Mouse (Mus musculus) kidney, postnatal 0 days (tissue): Measurements from ENCODE around the gene Gm20388. TPM values are rescaled to one million over a fixed set of nuclear protein-coding genes. Genes with fewer than 3 reads are reported as not detected.

Source experiments
- ATAC-seq: fragments of 200-750 bp; cut with Nextera tagmentation; replicated peaks from 2 replicates; pipeline ENCODE4 v1.8.0; 2017; ENCODE audit warnings: low read depth, moderate number of reproducible peaks, moderate TSS enrichment, moderate library complexity; ENCODE audit not compliant: low FRiP score
- DNase-seq: peaks from one replicate; pipeline ENCODE4 v3.0.0-alpha.2; 2016; ENCODE audit warnings: low spot score
- H3K27ac ChIP-seq: fragments of 300-500 bp; sonication (generic); 2 replicates; pipeline ENCODE4 v1.5.1; 2014; ENCODE audit warnings: mild to moderate bottlenecking
- H3K27me3 ChIP-seq: fragments of 300-500 bp; sonication (generic); 2 replicates; pipeline ENCODE4 v1.6.1; 2014; ENCODE audit warnings: low read length, mixed read lengths; ENCODE audit not compliant: insufficient read depth
- H3K36me3 ChIP-seq: fragments of 300-500 bp; sonication (generic); 2 replicates; pipeline ENCODE4 v1.6.1; 2014; ENCODE audit warnings: low read length, mixed read lengths; ENCODE audit not compliant: insufficient read depth
- H3K4me1 ChIP-seq: fragments of 300-500 bp; sonication (generic); replicated peaks from 2 replicates; pipeline ENCODE4 v1.6.1; 2014; ENCODE audit warnings: antibody characterized with exemption, low read length, mixed read lengths; ENCODE audit not compliant: insufficient read depth
- H3K4me2 ChIP-seq: fragments of 300-500 bp; sonication (generic); 2 replicates; pipeline ENCODE4 v1.6.1; 2014; ENCODE audit warnings: mild to moderate bottlenecking, low read length, moderate library complexity, mixed read lengths
- H3K4me3 ChIP-seq: fragments of 300-500 bp; sonication (generic); replicated peaks from 2 replicates; pipeline ENCODE4 v1.5.1; 2014; ENCODE audit warnings: low read depth, low read length
- H3K9ac ChIP-seq: fragments of 300-500 bp; sonication (generic); 2 replicates; pipeline ENCODE4 v1.6.1; 2014; ENCODE audit warnings: low read depth, low read length
- H3K9me3 ChIP-seq: fragments of 300-500 bp; sonication (generic); replicated peaks from 2 replicates; pipeline ENCODE4 v1.6.1; 2016; ENCODE audit warnings: low read length, inconsistent platforms, mixed read lengths
- CTCF ChIP-seq: IDR thresholded peaks from 2 replicates; pipeline ENCODE4 v1.5.1; 2016; ENCODE audit warnings: antibody characterized with exemption, low read depth, mild to moderate bottlenecking, moderate library complexity
- WGBS: fragments of 180-500 bp; shearing (Covaris S2); extraction: QIAGEN DNeasy Blood & Tissue Kit; methylation state at CpG from one replicate; pipeline ENCODE4 v1.1.7; 2014; 5-methylcytosine and 5-hydroxymethylcytosine counted together
- polyA plus RNA-seq: library from polyadenylated mRNA; unstranded; fragments of >200 nt; fragmentation: Nextera tagmentation; extraction: Ambion mirVana; gene quantifications from 2 replicates; pipeline ENCODE4 v1.2.1, GENCODE M21; 2015

Gene Gm20388
- polyA plus RNA-seq, 1 experiment from 2014 or later, result not detected

- Histone ChIP-seq H3K4me2 (no peak overlapping the region), H3K27ac (peak overlapping the region; percentile 60; the same call in 1 of the 2 replicates), H3K36me3 (no peaks in the 10 kb centered on the region), H3K9ac (no peak overlapping the region), H3K4me1 (peaks cover 13% of the 10 kb centered on the region), H3K4me3 (no peak overlapping the region), H3K27me3 (no peaks in the 10 kb centered on the region), H3K9me3 (no peaks in the 10 kb centered on the region)
- 50% methylated on average over 27 of the region's 27 CpGs for WGBS
- DNase-seq, result no peak
- TF ChIP-seq CTCF, result peak; percentile 36; the same call in 1 of the 2 replicates
- no peak for ATAC-seq
These were observed 1260.2 kb downstream of the Gm20388 start for GRCm38 (mm10) chr8:121170626-121171552.

GRCm38 (mm10) chr8:121172567-121172966 lies 1261.9 kb downstream of the Gm20388 start:
- H3K27ac ChIP-seq, result no peak overlapping the region
- no peak for DNase-seq
- no peak overlapping the region for H3K9ac ChIP-seq
- H3K36me3 ChIP-seq, result no peaks in the 10 kb centered on the region
- H3K27me3 ChIP-seq, result no peaks in the 10 kb centered on the region
- no peak overlapping the region for H3K4me3 ChIP-seq
- H3K4me1 ChIP-seq, result peaks cover 20% of the 10 kb centered on the region
- no peaks in the 10 kb centered on the region for H3K9me3 ChIP-seq
- WGBS, result 60% methylated on average over 8 of the region's 8 CpGs
- no peak overlapping the region for H3K4me2 ChIP-seq
- no peak for TF ChIP-seq CTCF
- ATAC-seq, result no peak

GRCm38 (mm10) chr8:121174178-121174577 lies 1263.5 kb downstream of the Gm20388 start:
- Histone ChIP-seq H3K4me2 (0 out of 2 replicates have a peak overlapping the region, but pooled peaks have one; percentile 23), H3K9me3 (no peaks in the 10 kb centered on the region), H3K27ac (peak overlapping the region; percentile 68), H3K4me1 (peaks cover 20% of the 10 kb centered on the region), H3K27me3 (no peaks in the 10 kb centered on the region), H3K4me3 (no peak overlapping the region), H3K9ac (no peak overlapping the region), H3K36me3 (no peaks in the 10 kb centered on the region)
- ATAC-seq (peak; percentile 63), DNase-seq (peak; percentile 82)
- 54% methylated on average over 10 of the region's 10 CpGs for WGBS
- TF ChIP-seq CTCF, result peak; percentile 40

GRCm38 (mm10) chr8:121174721-121175539 lies 1264.3 kb downstream of the Gm20388 start:
- Histone ChIP-seq H3K27ac (peak overlapping the region; percentile 68), H3K9ac (no peak overlapping the region), H3K9me3 (no peaks in the 10 kb centered on the region), H3K4me2 (peak overlapping the region; percentile 23; the same call in 1 of the 2 replicates), H3K4me1 (peaks cover 20% of the 10 kb centered on the region), H3K27me3 (no peaks in the 10 kb centered on the region), H3K4me3 (no peak overlapping the region), H3K36me3 (no peaks in the 10 kb centered on the region)
- no peak for DNase-seq
- TF ChIP-seq CTCF, result no peak
- WGBS, result 35% methylated on average over 29 of the region's 30 CpGs
- ATAC-seq, result no peak

GRCm38 (mm10) chr8:121175540-121176090 lies 1265.0 kb downstream of the Gm20388 start:
- H3K9me3 ChIP-seq, result no peaks in the 10 kb centered on the region
- H3K36me3 ChIP-seq, result no peaks in the 10 kb centered on the region
- no peak overlapping the region for H3K4me3 ChIP-seq
- DNase-seq (peak; percentile 72), ATAC-seq (no peak; the same call in 1 of the 2 replicates)
- H3K9ac ChIP-seq, result no peak overlapping the region
- peak overlapping the region; percentile 68 for H3K27ac ChIP-seq
- no peak overlapping the region for H3K4me2 ChIP-seq
- H3K27me3 ChIP-seq, result no peaks in the 10 kb centered on the region
- WGBS, result 47% methylated on average over 8 of the region's 8 CpGs
- no peak for TF ChIP-seq CTCF
- peaks cover 14% of the 10 kb centered on the region for H3K4me1 ChIP-seq

GRCm38 (mm10) chr8:121176291-121176690 lies 1265.7 kb downstream of the Gm20388 start:
- no peaks in the 10 kb centered on the region for H3K9me3 ChIP-seq
- H3K9ac ChIP-seq, result no peak overlapping the region
- no peak overlapping the region for H3K4me3 ChIP-seq
- no peaks in the 10 kb centered on the region for H3K27me3 ChIP-seq
- H3K4me1 ChIP-seq, result peaks cover 12% of the 10 kb centered on the region; the same call in 1 of the 2 replicates
- WGBS, result 26% methylated on average over 3 of the region's 3 CpGs
- DNase-seq (peak; percentile 79), ATAC-seq (no peak)
- no peak overlapping the region for H3K4me2 ChIP-seq
- TF ChIP-seq CTCF, result no peak
- H3K27ac ChIP-seq, result no peak overlapping the region
- H3K36me3 ChIP-seq, result no peaks in the 10 kb centered on the region
